Mouse (Mus musculus) lung, postnatal 0 days (tissue): ENCODE measurements around the gene Plppr1.
"Not testable (repeated sequence)": the region's sequence is repeated elsewhere in the genome, so short reads cannot be mapped to it uniquely, and the experiment has no call there.

Source experiments
- CTCF ChIP-seq: IDR thresholded peaks from 2 replicates; pipeline ENCODE4 v1.5.1; 2016; ENCODE audit warnings: antibody characterized with exemption, mild to moderate bottlenecking
- EP300 ChIP-seq: IDR thresholded peaks from 2 replicates; pipeline ENCODE4 v1.6.1; 2016; ENCODE audit warnings: antibody characterized with exemption, mild to moderate bottlenecking, control low read depth

GRCm38 (mm10) chr4:49383576-49384318 is 324.7 kb downstream of the Plppr1 start:
- not testable (repeated sequence) for TF ChIP-seq EP300, CTCF
